Mouse (Mus musculus): ENCODE measurements around the gene Eif4a3.
"Not testable (repeated sequence)": the region's sequence is repeated elsewhere in the genome, so short reads cannot be mapped to it uniquely, and the experiment has no call there.

DNA sequence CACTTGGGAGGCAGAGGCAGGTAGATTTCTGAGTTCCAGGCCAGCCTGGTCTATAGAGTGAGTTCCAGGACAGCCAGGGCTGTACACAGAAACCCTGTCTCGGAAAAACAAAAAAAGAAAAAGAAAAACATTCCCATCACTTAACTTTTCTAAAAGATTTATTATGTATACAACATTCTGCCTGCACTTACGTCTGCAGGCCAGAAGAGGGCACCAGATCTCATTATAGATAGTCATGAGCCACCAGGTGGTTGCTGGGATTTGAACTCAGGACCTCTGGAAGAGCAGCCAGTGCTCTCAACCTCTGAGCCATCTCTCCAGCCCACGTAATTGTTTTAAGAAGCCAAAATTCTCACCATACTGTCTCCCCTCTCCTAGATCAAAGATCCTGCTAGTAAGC, 27.4 kb downstream of the Eif4a3 start:
- TF ChIP-seq CTCF (IDR thresholded peaks at IDR 0.05; ENCODE audit: control insufficient read depth, insufficient read depth, insufficient read length); MAX (IDR thresholded peaks at IDR 0.05); MYOD1 (IDR thresholded peaks at IDR 0.05; ENCODE audit: control insufficient read depth, insufficient read length, low read depth); MYOG (IDR thresholded peaks at IDR 0.05; ENCODE audit: control insufficient read depth, extremely low read depth, insufficient read length): not testable (repeated sequence)
